ENCODE assay signal across 9 mouse cellular contexts in the genomic region with DNA sequence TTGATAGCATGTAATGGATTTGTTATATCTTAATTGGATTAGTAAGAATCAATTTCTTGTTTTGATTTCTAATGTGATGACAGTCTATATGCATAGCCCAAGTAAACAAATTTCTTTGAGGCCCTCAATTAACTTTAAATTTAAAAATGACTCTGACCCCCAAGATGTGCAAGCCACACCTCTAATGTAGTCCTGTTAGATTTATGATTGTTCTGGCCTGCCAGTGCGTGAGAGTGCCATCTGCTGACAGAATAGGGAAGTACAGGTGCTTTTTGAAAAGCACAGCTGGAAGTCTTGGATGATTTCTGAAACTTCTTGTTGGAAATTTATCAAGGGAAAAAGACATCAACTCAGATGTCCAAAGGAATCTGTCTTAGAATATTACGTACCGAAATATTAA.
DNase-seq lines count a peak whose midpoint lies in the region; ATAC-seq and TF ChIP-seq lines count a peak whose summit lies in the region.
"Had no signal": no experiment of that assay in that cellular context is flagged by ENCODE, and none has a peak within 500 bp of the region (broad histone marks: within the 10 kb centered on the region; RNA-seq: fewer than 3 reads in every experiment).

No protein-coding gene starts in this region.

- H3K4me3 ChIP-seq in limb, embryonic 14.5 days (replicated peaks; ENCODE audit: low read length) = no peak overlapping the region
- H3K4me3 ChIP-seq: heart, embryonic 13.5 days had no signal

- TF ChIP-seq POLR2A in limb, embryonic 14.5 days (IDR thresholded peaks at IDR 0.05; ENCODE audit: borderline replicate concordance, extremely low read depth, insufficient read depth, insufficient read length) = no peak

- H3K9me3 ChIP-seq in limb, embryonic 14.5 days (ENCODE audit: control insufficient read depth, low read length) = no peaks in the 10 kb centered on the region
- H3K9me3 ChIP-seq: heart, embryonic 13.5 days had no signal

- H3K36me3 ChIP-seq in limb, embryonic 14.5 days (ENCODE audit: control insufficient read depth, insufficient read depth, low read length) = no peaks in the 10 kb centered on the region
- H3K36me3 ChIP-seq: heart, embryonic 13.5 days had no signal

- WGBS in limb, embryonic 14.5 days = 53% methylated on average over 3 of the region's 3 CpGs

- intact Hi-C loops in heart, postnatal 10 days (cut with DNase I) = loop anchor here (1.0 to 5.0 kb wide), 3 partner anchors 166 to 964 kb away; no protein-coding TSS in a partner anchor

- peak; percentile 52 for DNase-seq in CD4-positive, CD25-positive, alpha-beta regulatory T cell, adult 2 months (ENCODE audit: low read depth, low spot score)
- peak; percentile 44 for DNase-seq in ovary, postnatal 10 days (ENCODE audit: low spot score)
- no peak for DNase-seq in ovary, adult 18-20 months (ENCODE audit: low spot score)
- peak; percentile 44 for DNase-seq in cerebellum, adult 9-11 months
- DNase-seq in heart, postnatal 10 days = peak; percentile 75 to 86
- DNase-seq in limb, embryonic 14.5 days (ENCODE audit: low spot score) = peak; percentile 61
- DNase-seq in skeletal muscle tissue, adult 2 months (ENCODE audit: low read depth, low spot score) = peak; percentile 27

- H3K27me3 ChIP-seq in limb, embryonic 14.5 days (ENCODE audit: control insufficient read depth, insufficient read depth, low read length) = no peaks in the 10 kb centered on the region

- no peak overlapping the region for H3K27ac ChIP-seq in limb, embryonic 14.5 days (replicated peaks; ENCODE audit: low read depth, low read length)
- H3K27ac ChIP-seq: heart, embryonic 13.5 days had no signal

- no peak overlapping the region for H3K9ac ChIP-seq in limb, embryonic 14.5 days (ENCODE audit: low read depth, low read length, severe bottlenecking)
- H3K9ac ChIP-seq: heart, embryonic 13.5 days had no signal

- no peak overlapping the region for H3K4me2 ChIP-seq in limb, embryonic 14.5 days (replicated peaks; ENCODE audit: low read depth, low read length, severe bottlenecking)
- H3K4me2 ChIP-seq: heart, embryonic 13.5 days had no signal

- H3K4me1 ChIP-seq in limb, embryonic 14.5 days (ENCODE audit: control insufficient read depth, insufficient read depth, low read length) = no peaks in the 10 kb centered on the region

- ATAC-seq in CD4-positive, CD25-positive, alpha-beta regulatory T cell, adult 4 months = no peak
- ATAC-seq in limb, embryonic 14.5 days (ENCODE audit: low FRiP score, low read depth) = no peak
